Mouse (Mus musculus) urinary bladder, postnatal 25 days (tissue): ENCODE results near the gene Lasp1.

Experiments
- DNase-seq: peaks from one replicate; pipeline ENCODE4 v3.0.0; 2022; ENCODE audit warnings: low spot score

The Lasp1 gene

DNA sequence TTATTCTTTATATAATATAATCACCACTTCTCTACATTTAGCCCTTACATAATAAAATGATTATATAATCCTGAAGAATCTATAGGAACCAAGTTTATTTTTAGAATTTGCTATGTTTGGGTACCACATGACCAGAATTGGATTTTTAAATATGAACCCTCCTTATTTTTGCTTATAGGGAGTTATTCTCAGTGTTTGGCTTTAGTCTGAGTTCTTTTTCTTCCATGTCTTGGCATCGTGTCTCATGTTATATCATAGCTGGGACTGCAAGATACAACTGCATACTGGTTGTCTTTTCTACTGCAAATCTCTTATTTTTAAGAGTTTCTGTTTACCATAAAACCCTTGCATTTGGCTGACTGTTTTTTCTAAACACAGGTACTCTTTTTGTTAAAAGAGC lies 75.6 kb downstream of the Lasp1 start:
- DNase-seq: no peak

DNA sequence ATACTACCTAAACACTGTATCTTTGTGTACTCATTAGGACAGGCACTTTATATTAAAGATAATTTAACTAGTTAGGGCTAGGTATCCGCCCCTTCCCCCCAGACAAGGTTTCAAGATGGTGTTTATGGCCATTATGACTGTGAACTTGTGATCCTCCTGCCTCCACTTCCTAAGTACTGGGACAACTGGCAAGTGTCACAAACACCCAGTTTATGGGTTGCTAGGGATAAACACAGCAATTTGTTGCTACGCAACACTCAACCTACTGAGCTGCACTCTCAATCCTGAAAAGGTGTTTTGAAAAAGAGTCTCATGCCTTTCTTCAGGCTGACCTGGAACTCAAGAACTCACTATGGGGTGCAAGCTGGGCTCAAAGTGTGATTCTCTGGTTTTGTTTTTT lies 78.5 kb downstream of the Lasp1 start:
- no peak for DNase-seq

DNA sequence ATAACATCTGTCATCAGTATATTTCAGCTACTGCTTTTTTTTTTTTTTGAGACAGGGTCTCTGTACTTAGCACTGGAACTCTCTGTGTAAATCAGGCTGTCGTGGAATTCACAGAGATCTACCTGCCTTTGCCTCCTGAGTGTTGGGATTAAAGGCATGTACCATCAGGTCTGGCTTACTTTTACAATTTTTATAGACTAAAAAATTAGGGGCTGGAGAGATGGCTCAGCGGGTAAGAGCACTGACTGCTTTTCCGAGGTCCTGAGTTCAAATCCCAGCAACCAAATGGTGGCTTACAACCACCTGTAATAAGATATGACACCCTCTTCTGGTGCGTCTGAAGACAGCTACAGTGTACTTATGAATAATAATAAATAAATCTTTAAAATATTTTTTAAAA lies 81.6 kb downstream of the Lasp1 start:
- DNase-seq: no peak

DNA sequence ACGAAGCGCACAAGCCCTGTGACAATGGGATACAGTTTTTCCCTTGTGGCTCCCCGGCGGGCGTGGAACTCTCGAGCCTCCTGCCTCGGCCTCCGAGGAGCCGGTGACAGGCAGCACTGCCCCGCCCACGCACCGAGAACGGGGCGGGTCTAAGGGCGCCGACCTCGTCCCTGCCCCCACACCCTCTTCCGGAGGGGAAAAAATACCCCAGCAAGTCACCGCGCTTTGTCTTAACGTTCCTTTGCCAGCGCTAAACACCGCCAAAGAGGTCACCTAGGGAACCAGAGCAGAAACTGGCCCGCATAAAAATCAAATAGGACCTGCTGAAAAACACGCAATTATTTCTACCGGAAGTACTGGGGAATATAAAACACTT lies 84.7 kb downstream of the Lasp1 start:
- peak; percentile 57 for DNase-seq

DNA sequence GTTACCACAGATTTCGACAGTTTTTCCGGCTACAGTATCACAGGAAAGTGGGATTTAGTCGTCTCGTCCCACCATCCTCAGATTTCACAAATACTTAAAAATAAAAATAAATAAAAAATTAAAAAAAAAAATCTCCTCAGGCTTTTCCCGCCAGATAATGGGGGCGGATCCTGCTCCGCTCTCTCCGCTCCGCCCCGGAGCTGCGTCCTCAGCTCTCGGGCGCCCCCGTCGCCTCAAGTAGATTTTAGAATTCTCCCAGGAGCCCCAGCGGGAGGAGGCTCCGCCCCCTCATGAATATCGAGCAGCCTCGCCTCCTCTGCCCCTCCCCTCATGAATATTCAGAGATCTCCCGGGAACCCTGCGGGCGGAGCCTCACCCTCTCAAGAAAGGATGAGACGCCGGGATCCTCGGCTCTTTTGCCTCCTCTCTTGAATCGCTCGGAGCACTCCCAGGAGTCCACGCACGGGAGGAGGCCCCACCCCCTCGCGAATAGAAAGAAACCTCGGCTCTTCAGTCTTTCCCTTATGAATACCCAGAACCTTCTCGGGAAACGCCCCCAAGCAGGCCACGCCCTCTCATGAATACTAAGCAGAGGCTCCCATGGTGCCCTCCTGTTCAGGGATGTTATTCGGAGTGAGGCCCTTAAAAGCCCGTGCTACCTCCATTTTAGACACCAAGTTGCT lies 85.3 kb downstream of the Lasp1 start, which contains the start of gene Fbxo47:
Fbxo47 (minus strand) TSS at position 237 of the 683 bp plus-strand sequence.
- DNase-seq: peak; percentile 94

DNA sequence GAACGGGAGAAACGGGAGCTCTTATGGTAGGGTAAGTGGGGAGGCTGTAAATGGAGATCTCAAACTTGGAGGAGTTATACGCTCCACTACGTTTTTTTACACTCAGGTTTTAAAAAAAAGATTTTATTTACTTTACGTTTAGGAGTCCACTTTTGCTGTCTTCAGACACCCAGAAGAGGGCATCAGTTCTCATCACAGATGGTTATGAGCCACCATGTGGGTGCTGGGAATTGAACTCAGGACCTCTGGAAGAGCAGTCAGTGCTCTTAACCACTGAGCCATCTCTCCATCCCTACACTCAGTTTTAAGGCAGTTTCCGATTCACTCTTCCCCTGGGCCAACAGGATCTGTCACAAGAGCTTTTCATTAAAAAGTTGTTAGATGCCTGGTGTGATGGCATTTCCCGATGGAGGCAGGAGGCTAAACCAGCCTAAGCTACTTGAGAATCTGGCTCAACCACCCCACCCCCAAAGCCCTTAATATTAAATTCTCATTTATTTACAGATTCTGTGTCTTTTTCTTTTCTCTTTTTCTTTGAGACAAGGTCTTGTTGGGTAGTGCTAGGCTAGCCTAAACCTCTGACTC lies 85.9 kb downstream of the Lasp1 start:
- DNase-seq: no peak

DNA sequence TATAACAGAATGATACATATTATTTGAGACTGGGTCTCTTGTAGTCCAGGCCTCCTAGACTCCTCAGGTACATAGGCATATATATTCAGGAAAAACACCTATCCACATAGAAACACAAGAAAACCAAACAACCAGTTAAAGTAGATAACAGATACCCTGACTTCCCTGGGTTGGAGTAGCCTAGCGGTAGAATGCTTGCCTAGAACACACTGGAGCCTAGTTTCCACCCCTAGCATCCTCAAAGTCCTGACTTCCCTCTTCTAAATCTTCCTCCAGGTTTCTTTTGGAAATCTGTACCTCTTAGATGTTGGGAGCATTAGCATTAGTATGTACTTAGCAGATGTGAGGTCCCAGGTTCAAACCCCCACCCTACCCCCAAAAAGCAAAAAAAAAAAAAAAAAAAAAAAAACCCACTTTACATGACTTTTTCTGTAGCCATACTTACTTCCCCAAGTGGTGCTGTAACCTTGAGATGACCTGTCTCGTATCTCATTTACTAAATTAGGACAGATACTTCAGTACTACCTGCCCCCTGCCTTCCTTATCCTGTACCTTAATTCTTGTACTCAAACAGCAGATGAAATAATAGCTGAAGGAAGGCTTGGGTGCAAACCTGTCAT lies 86.6 kb downstream of the Lasp1 start:
- DNase-seq: no peak
